Comparison of ENCODE assay signal across 8 mouse cellular contexts in the genomic region with DNA sequence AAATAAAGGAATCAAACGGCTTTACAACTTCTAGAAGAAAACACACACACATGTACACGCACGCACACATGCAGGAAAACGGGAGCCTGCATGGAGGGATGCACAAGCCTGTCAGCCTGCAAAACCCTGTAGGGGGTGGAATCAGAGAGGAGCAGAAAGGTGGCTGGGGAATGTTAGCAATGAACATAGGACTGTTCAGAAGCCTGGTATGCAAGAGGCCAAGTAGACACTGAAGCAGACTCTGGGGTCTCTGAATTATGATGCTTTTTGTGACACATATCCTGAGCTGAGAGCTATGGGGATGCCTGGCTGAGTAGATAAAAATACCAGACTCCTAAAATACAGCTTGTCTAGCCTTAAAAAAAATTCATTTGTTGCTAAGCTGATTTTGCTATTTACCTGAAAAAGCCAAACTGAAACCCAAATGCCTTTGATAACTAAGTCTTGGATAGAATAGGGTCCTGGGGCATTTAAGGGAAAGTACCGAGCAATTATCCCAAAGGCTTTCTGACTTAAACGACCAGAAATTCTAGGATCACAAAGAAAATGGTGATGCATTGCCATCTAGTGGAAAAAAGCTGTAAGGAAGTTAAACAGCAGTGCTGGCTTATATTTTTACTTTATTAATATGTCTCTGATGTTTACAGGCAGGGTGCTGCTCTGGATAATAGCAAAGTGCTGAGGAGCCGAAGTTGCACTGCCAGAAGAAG. TPM values are rescaled to one million over a fixed set of nuclear protein-coding genes. Genes with fewer than 3 reads are reported as not detected.
A peak's percentile ranks its signal among the peaks of the same experiment; 100 is the strongest.
DNase-seq lines count a peak whose midpoint lies in the region; ATAC-seq and TF ChIP-seq lines count a peak whose summit lies in the region.

No protein-coding gene starts in this region.

- H3K27me3 ChIP-seq in forebrain, embryonic 15.5 days, result no peaks in the 10 kb centered on the region
- H3K27me3 ChIP-seq in limb, embryonic 14.5 days (ENCODE audit: control insufficient read depth, insufficient read depth, low read length), result no peaks in the 10 kb centered on the region

- TF ChIP-seq POLR2A in limb, embryonic 14.5 days (IDR thresholded peaks at IDR 0.05; ENCODE audit: borderline replicate concordance, extremely low read depth, insufficient read depth, insufficient read length), result no peak

- ATAC-seq in forebrain, embryonic 15.5 days (replicated peaks), result peak; percentile 73
- 0 out of 2 replicates have a peak, but pooled peaks have one; percentile 39 for ATAC-seq in limb, embryonic 14.5 days (ENCODE audit: low FRiP score, low read depth)

- H3K4me1 ChIP-seq in forebrain, embryonic 15.5 days, result peaks cover 11% of the 10 kb centered on the region
- H3K4me1 ChIP-seq in limb, embryonic 14.5 days (ENCODE audit: control insufficient read depth, insufficient read depth, low read length), result 0 out of 2 replicates have a peak, but pooled peaks cover 8% of the 10 kb centered on the region

- H3K4me2 ChIP-seq in forebrain, embryonic 15.5 days (replicated peaks), result no peak overlapping the region
- H3K4me2 ChIP-seq in limb, embryonic 14.5 days (replicated peaks; ENCODE audit: low read depth, low read length, severe bottlenecking), result no peak overlapping the region

- H3K9ac ChIP-seq in forebrain, embryonic 15.5 days (replicated peaks), result no peak overlapping the region
- no peak overlapping the region for H3K9ac ChIP-seq in limb, embryonic 14.5 days (ENCODE audit: low read depth, low read length, severe bottlenecking)

- no peak overlapping the region for H3K27ac ChIP-seq in forebrain, embryonic 15.5 days (replicated peaks)
- H3K27ac ChIP-seq in limb, embryonic 14.5 days (replicated peaks; ENCODE audit: low read depth, low read length), result no peak overlapping the region

- no peak overlapping the region for H3K4me3 ChIP-seq in forebrain, embryonic 15.5 days
- H3K4me3 ChIP-seq in limb, embryonic 14.5 days (replicated peaks; ENCODE audit: low read length), result no peak overlapping the region

- DNase-seq in frontal cortex, postnatal 36 days (ENCODE audit: low spot score in 2 of 2), result peak; percentile 24 to 63
- DNase-seq in frontal cortex, postnatal 10 days (ENCODE audit: low spot score in 2 of 2), result no peak
- DNase-seq in right cerebral cortex, adult 2 months (ENCODE audit: low spot score in 2 of 2), result peak; percentile 22 to 29
- DNase-seq in right cerebral cortex, postnatal 36 days (ENCODE audit: low spot score in 2 of 2), result no peak
- DNase-seq in limb, embryonic 14.5 days (ENCODE audit: low spot score), result peak; percentile 52
- DNase-seq in MN1 (ENCODE audit: low spot score), result no peak
- DNase-seq in ovary, adult 18-20 months (ENCODE audit: low spot score), result no peak

- no peaks in the 10 kb centered on the region for H3K9me3 ChIP-seq in forebrain, embryonic 15.5 days
- H3K9me3 ChIP-seq in limb, embryonic 14.5 days (ENCODE audit: control insufficient read depth, low read length), result no peaks in the 10 kb centered on the region

- 39% methylated on average over 7 of the region's 7 CpGs for WGBS in forebrain, embryonic 15.5 days
- 41% methylated on average over 7 of the region's 7 CpGs for WGBS in limb, embryonic 14.5 days

- no peaks in the 10 kb centered on the region for H3K36me3 ChIP-seq in forebrain, embryonic 15.5 days
- H3K36me3 ChIP-seq in limb, embryonic 14.5 days (ENCODE audit: control insufficient read depth, insufficient read depth, low read length), result no peaks in the 10 kb centered on the region

RNA-seq across cellular contexts. Expression of a gene that starts 12.4 kb away (rescaled TPM):
- not detected in 2 replicates for polyA plus RNA-seq in forebrain, embryonic 15.5 days (2015; fragmentation: Nextera tagmentation; extraction: Ambion mirVana)
- 0.15 and 0.20 TPM in 2 replicates for polyA plus RNA-seq in limb, embryonic 14.5 days (2012; rRNA removed)
- polyA plus RNA-seq in limb, embryonic 14.5 days (2014; fragmentation: Nextera tagmentation; extraction: Ambion mirVana), result 0.22 TPM in 1 of 2 replicates, not detected in the other

RNA-seq across cellular contexts. Expression of a gene that starts 31.6 kb away (rescaled TPM):
- polyA plus RNA-seq in forebrain, embryonic 15.5 days (2015; fragmentation: Nextera tagmentation; extraction: Ambion mirVana), result 1.8 and 2.2 TPM in 2 replicates
- 21.6 and 23.0 TPM in 2 replicates for polyA plus RNA-seq in limb, embryonic 14.5 days (2012; rRNA removed)
- polyA plus RNA-seq in limb, embryonic 14.5 days (2014; fragmentation: Nextera tagmentation; extraction: Ambion mirVana), result 11.6 and 12.7 TPM in 2 replicates

Comparison
In these comparisons a context has a peak if more than half of its experiments do, and no peak if none do; other contexts are left out.
1. DNase-seq: peak in frontal cortex, postnatal 36 days (2 of 2), right cerebral cortex, adult 2 months (2 of 2) and limb, embryonic 14.5 days (single experiment); none in frontal cortex, postnatal 10 days (0 of 2), right cerebral cortex, postnatal 36 days (0 of 2), MN1 (single experiment) and ovary, adult 18-20 months (single experiment).